8 mouse cellular contexts compared by ENCODE assay signal in genomic region chr13:46832956-46833355, GRCm38 (mm10).
DNase-seq lines count a peak whose midpoint lies in the region; ATAC-seq and TF ChIP-seq lines count a peak whose summit lies in the region.

No protein-coding gene starts in this region.

- DNase-seq in embryo, embryonic 10.5 days (ENCODE audit: low spot score): peak; percentile 36
- no peak for DNase-seq in embryo, embryonic 10 days (ENCODE audit: low spot score)
- peak; percentile 48 for DNase-seq in lung, embryonic 14.5 days
- DNase-seq in lung, postnatal 25 days (ENCODE audit: low spot score): no peak
- peak; percentile 25 for DNase-seq in c-Kit-positive CD71-positive TER-119-negative erythroid progenitor cells, embryonic 14.5 days (ENCODE audit: low read depth)
- no peak for DNase-seq in yolk sac, embryonic 10.5 days (ENCODE audit: low spot score)
- DNase-seq in cerebellum, postnatal 10 days: no peak

- ATAC-seq in lung, embryonic 14.5 days (ENCODE audit: insufficient read depth): no peak

- no peak for TF ChIP-seq POLR2A in testis, adult 2 months (IDR thresholded peaks at IDR 0.05; ENCODE audit: control insufficient read depth, low read depth, low read length)

- no peak overlapping the region for H3K9ac ChIP-seq in lung, embryonic 14.5 days

- peak; percentile 66 for TF ChIP-seq CTCF in lung, embryonic 14.5 days (IDR thresholded peaks at IDR 0.05; ENCODE audit: low read depth)
- TF ChIP-seq CTCF in testis, adult 2 months (IDR thresholded peaks at IDR 0.05; ENCODE audit: control insufficient read depth, insufficient read depth, insufficient replicate concordance, low read depth, low read length): peak; percentile 61; the same call in 1 of the 2 replicates

- H3K4me3 ChIP-seq in lung, embryonic 14.5 days (ENCODE audit: low read depth, low read length): no peak overlapping the region
- H3K4me3 ChIP-seq in testis, adult 2 months (ENCODE audit: control insufficient read depth, low read depth, low read length): no peak overlapping the region

- no peak overlapping the region for H3K27ac ChIP-seq in lung, embryonic 14.5 days (ENCODE audit: low read depth)
- no peak overlapping the region for H3K27ac ChIP-seq in testis, adult 2 months (ENCODE audit: control insufficient read depth, insufficient read depth, low read depth, low read length)

- 70% methylated on average over 3 of the region's 3 CpGs for WGBS in lung, embryonic 14.5 days

- no peaks in the 10 kb centered on the region for H3K9me3 ChIP-seq in lung, embryonic 14.5 days (ENCODE audit: low read depth, low read length)

- no peak overlapping the region for H3K4me2 ChIP-seq in lung, embryonic 14.5 days

- no peaks in the 10 kb centered on the region for H3K27me3 ChIP-seq in lung, embryonic 14.5 days (ENCODE audit: insufficient read depth, low read length)
- H3K27me3 ChIP-seq in testis, adult 2 months (ENCODE audit: control insufficient read depth, insufficient read depth, low read length): no peaks in the 10 kb centered on the region

- H3K4me1 ChIP-seq in lung, embryonic 14.5 days (ENCODE audit: insufficient read depth): no peaks in the 10 kb centered on the region; the same call in 1 of the 2 replicates
- no peaks in the 10 kb centered on the region; the same call in 1 of the 2 replicates for H3K4me1 ChIP-seq in testis, adult 2 months (ENCODE audit: control insufficient read depth, insufficient read depth, low read length)

- peaks cover 35% of the 10 kb centered on the region for H3K36me3 ChIP-seq in lung, embryonic 14.5 days (ENCODE audit: insufficient read depth)
- no peaks in the 10 kb centered on the region for H3K36me3 ChIP-seq in testis, adult 2 months (ENCODE audit: control insufficient read depth, insufficient read depth, low read length)

Comparison
In these comparisons a context has a peak if more than half of its experiments do, and no peak if none do; other contexts are left out.
1. DNase-seq: peak in embryo, embryonic 10.5 days (single experiment), lung, embryonic 14.5 days (single experiment) and c-Kit-positive CD71-positive TER-119-negative erythroid progenitor cells, embryonic 14.5 days (single experiment); none in embryo, embryonic 10 days (single experiment), lung, postnatal 25 days (single experiment), yolk sac, embryonic 10.5 days (single experiment) and cerebellum, postnatal 10 days (0 of 2).